Mouse (Mus musculus) C2C12 (cell line): ENCODE data around the gene Dtd1. TPM values are rescaled to one million over a fixed set of nuclear protein-coding genes. Genes with fewer than 3 reads are reported as not detected.

ENCODE experiments used
- H3K27me3 ChIP-seq: one replicate; pipeline ENCODE4 v1.6.1; 2011; ENCODE audit not compliant: control insufficient read depth, insufficient read depth, insufficient read length
- H3K36me3 ChIP-seq: one replicate; pipeline ENCODE4 v1.6.1; 2011; ENCODE audit not compliant: control insufficient read depth, insufficient read depth
- H3K4me3 ChIP-seq: one replicate; pipeline ENCODE4 v1.5.1; 2011; ENCODE audit warnings: mild to moderate bottlenecking, control low read depth; ENCODE audit not compliant: poor library complexity, insufficient read depth, severe bottlenecking
- H3K79me2 ChIP-seq: one replicate; pipeline ENCODE4 v1.6.1; 2011; ENCODE audit not compliant: control insufficient read depth, insufficient read depth
- H3K79me3 ChIP-seq: one replicate; pipeline ENCODE4 v1.6.1; 2011; ENCODE audit warnings: low read depth, control low read depth
- H3ac ChIP-seq: one replicate; pipeline ENCODE3; 2011; ENCODE audit warnings: low read depth; ENCODE audit not compliant: control insufficient read depth, insufficient read length
- CEBPB ChIP-seq: IDR thresholded peaks from one replicate; pipeline ENCODE4 v1.6.1; 2011; ENCODE audit warnings: low read depth, mild to moderate bottlenecking, control low read depth, moderate library complexity
- CTCF ChIP-seq: IDR thresholded peaks from one replicate; pipeline ENCODE4 v1.5.1; 2011; ENCODE audit not compliant: control insufficient read depth, insufficient read depth, insufficient read length
- FOSL1 ChIP-seq: IDR thresholded peaks from one replicate; pipeline ENCODE4 v1.8.0; 2011; ENCODE audit warnings: mild to moderate bottlenecking, low read length; ENCODE audit not compliant: poor library complexity, insufficient read depth, severe bottlenecking
- MAX ChIP-seq: IDR thresholded peaks from one replicate; pipeline ENCODE4 v1.6.1; 2011; ENCODE audit warnings: mild to moderate bottlenecking, control low read depth
- MYOD1 ChIP-seq: IDR thresholded peaks from one replicate; pipeline ENCODE4 v1.6.1; 2011; ENCODE audit warnings: low read depth; ENCODE audit not compliant: control insufficient read depth, insufficient read length
- MYOG ChIP-seq: IDR thresholded peaks from one replicate; pipeline ENCODE4 v1.6.1; 2011; ENCODE audit not compliant: control insufficient read depth, insufficient read length; ENCODE audit errors: extremely low read depth
- USF1 ChIP-seq: IDR thresholded peaks from one replicate; pipeline ENCODE4 v1.6.1; 2011; ENCODE audit warnings: low read depth, mild to moderate bottlenecking, control low read depth, moderate library complexity
- polyA plus RNA-seq: library from polyadenylated mRNA; unstranded; fragments of >200 nt; fragmentation: generic; extraction: Trizol; gene quantifications from one replicate; pipeline ENCODE4 v1.2.1, GENCODE M21; 2012; ENCODE audit warnings: missing spikeins

Gene Dtd1
- polyA plus RNA-seq, 1 experiment = 7.1 TPM

- no peaks in the 10 kb centered on the region for H3K36me3 ChIP-seq
- H3K4me3 ChIP-seq = no peak overlapping the region
- no peaks in the 10 kb centered on the region for H3K27me3 ChIP-seq
- no peak for TF ChIP-seq CEBPB
- H3K79me2 ChIP-seq = no peaks in the 10 kb centered on the region
- no peak overlapping the region for H3ac ChIP-seq
- no peaks in the 10 kb centered on the region for H3K79me3 ChIP-seq
Observed at GRCm38 (mm10) chr2:144738576-144738975, 138.9 kb downstream of the Dtd1 start.

- H3K79me3 ChIP-seq = no peaks in the 10 kb centered on the region
Observed at GRCm38 (mm10) chr2:144740577-144740997, 140.9 kb downstream of the Dtd1 start.

DNA sequence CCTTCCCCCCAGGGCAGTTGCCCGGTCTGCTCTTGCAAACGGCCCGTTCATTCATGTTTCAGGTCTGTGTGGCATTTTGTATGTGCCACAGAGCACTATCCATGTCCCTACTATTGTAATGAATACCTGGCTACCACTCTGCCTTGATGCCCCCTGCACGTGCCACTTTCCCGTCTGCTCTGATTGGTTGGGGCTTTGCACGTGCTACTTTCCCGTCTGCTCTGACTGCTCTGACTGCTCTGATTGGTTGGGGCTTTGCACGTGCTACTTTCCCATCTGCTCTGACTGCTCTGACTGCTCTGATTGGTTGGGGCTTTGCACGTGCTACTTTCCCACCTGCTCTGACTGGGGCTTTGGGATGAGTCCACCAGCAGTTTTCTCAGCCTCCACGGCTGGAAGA lies 142.3 kb downstream of the Dtd1 start:
- no peaks in the 10 kb centered on the region for H3K79me3 ChIP-seq
- no peaks in the 10 kb centered on the region for H3K79me2 ChIP-seq
- H3K27me3 ChIP-seq = no peaks in the 10 kb centered on the region
- H3ac ChIP-seq = no peak overlapping the region
- no peaks in the 10 kb centered on the region for H3K36me3 ChIP-seq
- no peak overlapping the region for H3K4me3 ChIP-seq
- TF ChIP-seq USF1 = no peak
- TF ChIP-seq FOSL1 = no peak
- no peak for TF ChIP-seq CTCF
- TF ChIP-seq MYOG = no peak
- no peak for TF ChIP-seq CEBPB
- no peak for TF ChIP-seq MYOD1
- TF ChIP-seq MAX = no peak

More at GRCm38 (mm10) chr2:144740577-144740997, 140.9 kb downstream of the Dtd1 start:
- TF ChIP-seq MYOD1 (no peak), USF1 (no peak), MYOG (no peak), MAX (no peak), FOSL1 (no peak), CTCF (no peak), CEBPB (no peak)
- Histone ChIP-seq H3K27me3 (no peaks in the 10 kb centered on the region), H3K4me3 (no peak overlapping the region), H3K79me2 (no peaks in the 10 kb centered on the region), H3K36me3 (no peaks in the 10 kb centered on the region), H3ac (no peak overlapping the region)

DNA sequence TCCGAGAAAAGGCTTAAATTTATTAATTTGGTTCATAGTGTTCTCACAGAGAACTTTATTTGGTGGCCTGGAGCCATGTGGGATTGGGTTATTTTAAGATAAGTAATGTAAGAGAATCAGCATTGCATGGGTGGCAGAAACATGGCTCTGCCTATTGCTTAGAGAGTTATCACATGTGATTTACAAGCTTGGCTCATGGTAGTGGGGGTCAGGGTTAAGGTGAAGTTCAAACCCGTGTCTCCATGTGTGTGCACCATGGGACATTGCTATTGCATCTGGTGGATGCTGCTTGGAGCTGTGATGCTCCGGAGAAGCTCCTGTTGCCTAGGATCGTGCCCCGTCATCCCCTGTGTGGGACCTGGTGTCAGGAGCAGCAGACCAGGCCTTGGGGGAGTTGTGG lies 143.6 kb downstream of the Dtd1 start:
- TF ChIP-seq MAX = no peak
- TF ChIP-seq USF1 = no peak
- no peak for TF ChIP-seq CTCF
- TF ChIP-seq CEBPB = no peak
- no peak for TF ChIP-seq MYOG
- TF ChIP-seq MYOD1 = no peak
- no peak for TF ChIP-seq FOSL1
- H3K4me3 ChIP-seq = no peak overlapping the region
- H3K79me2 ChIP-seq = no peaks in the 10 kb centered on the region
- H3ac ChIP-seq = no peak overlapping the region
- no peaks in the 10 kb centered on the region for H3K79me3 ChIP-seq
- no peaks in the 10 kb centered on the region for H3K36me3 ChIP-seq
- no peaks in the 10 kb centered on the region for H3K27me3 ChIP-seq

- no peaks in the 10 kb centered on the region for H3K27me3 ChIP-seq
- no peaks in the 10 kb centered on the region for H3K36me3 ChIP-seq
- TF ChIP-seq MYOG = no peak
- TF ChIP-seq CTCF = no peak
- H3ac ChIP-seq = no peak overlapping the region
- H3K79me2 ChIP-seq = no peaks in the 10 kb centered on the region
- no peak overlapping the region for H3K4me3 ChIP-seq
- no peaks in the 10 kb centered on the region for H3K79me3 ChIP-seq
Observed at GRCm38 (mm10) chr2:144745266-144745665, 145.6 kb downstream of the Dtd1 start.

DNA sequence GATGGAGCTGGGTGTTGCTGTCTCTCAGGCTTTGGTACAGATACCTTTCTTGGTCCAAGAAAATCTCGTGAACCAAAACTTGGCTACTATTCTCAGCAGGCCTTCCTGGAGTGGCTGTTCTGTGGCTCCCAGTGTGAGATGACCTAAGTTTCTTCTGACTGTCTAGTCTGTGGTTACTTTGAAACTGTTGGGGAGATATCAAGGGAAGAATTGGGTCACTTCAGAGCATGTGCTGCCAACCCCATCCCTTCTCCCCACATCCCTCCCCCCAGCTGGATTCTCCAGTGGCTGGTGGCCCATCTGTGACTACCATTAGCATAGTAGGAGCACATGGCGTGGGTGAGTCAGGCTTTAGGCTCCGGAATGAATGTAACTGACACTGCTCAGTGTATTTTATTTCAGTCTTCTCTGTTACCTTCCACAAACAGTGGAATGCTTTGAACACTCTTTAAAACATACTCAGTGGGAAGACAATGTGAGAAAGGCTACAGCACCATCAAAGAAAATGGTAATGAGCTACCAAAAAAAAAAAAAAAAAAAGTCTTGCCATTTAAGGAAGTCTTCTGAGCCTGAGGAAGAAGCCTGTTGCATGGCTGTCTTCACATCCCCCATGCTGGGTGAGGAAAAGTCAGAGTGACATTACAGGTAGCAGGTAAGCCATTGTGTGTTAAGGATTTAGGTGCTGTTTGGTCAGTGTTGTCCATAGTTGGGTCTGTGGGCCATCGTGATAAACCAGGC lies 146.5 kb downstream of the Dtd1 start:
- TF ChIP-seq FOSL1 (no peak), MYOD1 (no peak)
- Histone ChIP-seq H3K27me3 (no peaks in the 10 kb centered on the region), H3ac (no peak overlapping the region), H3K79me2 (no peaks in the 10 kb centered on the region), H3K36me3 (no peaks in the 10 kb centered on the region), H3K79me3 (no peaks in the 10 kb centered on the region), H3K4me3 (no peak overlapping the region)
